Mouse (Mus musculus): ENCODE measurements around the gene Tent4a. TPM values are rescaled to one million over a fixed set of nuclear protein-coding genes. Genes with fewer than 3 reads are reported as not detected.

The Tent4a gene
- total and polyA plus RNA-seq, 3 experiments, result 8.1 to 12.7 (median 11.0) TPM

GRCm38 (mm10) chr13:69487108-69487507 is 47.3 kb downstream of the Tent4a start:
- DNase-seq, result no peak
- Histone ChIP-seq H3K4me3 (no peak overlapping the region), H3K27ac (no peak overlapping the region), H3K36me3 (ENCODE audit: control insufficient read depth, insufficient read depth, low read length) (no peaks in the 10 kb centered on the region), H3K9ac (ENCODE audit: low read depth, low read length) (no peak overlapping the region), H3K27me3 (ENCODE audit: control insufficient read depth, insufficient read depth, low read length) (no peaks in the 10 kb centered on the region; the same call in none of the 2 replicates), H3K4me1 (ENCODE audit: control insufficient read depth, insufficient read depth, low read length) (peaks cover 1% of the 10 kb centered on the region; the same call in 1 of the 2 replicates), H3K79me2 (replicated peaks; ENCODE audit: control insufficient read depth, insufficient read depth, low read length) (no peaks in the 10 kb centered on the region)
- WGBS, result 83% methylated on average over 7 of the region's 7 CpGs
- intact Hi-C loops (cut with DNase I), result loop anchor here (5.0 to 10.0 kb wide), 2 partner anchors 105 to 902 kb away; partner anchors contain the start of genes Fastkd3 and Mtrr
- TF ChIP-seq POLR2A (IDR thresholded peaks at IDR 0.05; ENCODE audit: insufficient read depth, low read depth, low read length) (no peak), CTCF (IDR thresholded peaks at IDR 0.05) (no peak), EP300 (IDR thresholded peaks at IDR 0.05; ENCODE audit: insufficient read depth, low read depth, low read length) (no peak)

- Histone ChIP-seq H3K36me3 (ENCODE audit: control insufficient read depth, insufficient read depth, low read length) (no peaks in the 10 kb centered on the region), H3K27me3 (ENCODE audit: control insufficient read depth, insufficient read depth, low read length) (no peaks in the 10 kb centered on the region; the same call in none of the 2 replicates), H3K79me2 (replicated peaks; ENCODE audit: control insufficient read depth, insufficient read depth, low read length) (no peaks in the 10 kb centered on the region), H3K4me3 (no peak overlapping the region), H3K9ac (ENCODE audit: low read depth, low read length) (no peak overlapping the region), H3K27ac (no peak overlapping the region), H3K4me1 (ENCODE audit: control insufficient read depth, insufficient read depth, low read length) (peaks cover 5% of the 10 kb centered on the region)
- no peak for DNase-seq
- WGBS, result 43% methylated on average over 7 of the region's 7 CpGs
- TF ChIP-seq EP300 (IDR thresholded peaks at IDR 0.05; ENCODE audit: insufficient read depth, low read depth, low read length), result no peak
- TF ChIP-seq CTCF (IDR thresholded peaks at IDR 0.05), result no peak
- TF ChIP-seq POLR2A (IDR thresholded peaks at IDR 0.05; ENCODE audit: insufficient read depth, low read depth, low read length), result no peak
- intact Hi-C loops (cut with DNase I), result loop anchor here (5.0 to 10.0 kb wide), 2 partner anchors 104 to 901 kb away; partner anchors contain the start of genes Fastkd3 and Mtrr
These were observed 48.6 kb downstream of the Tent4a start for GRCm38 (mm10) chr13:69485833-69486232.

DNA sequence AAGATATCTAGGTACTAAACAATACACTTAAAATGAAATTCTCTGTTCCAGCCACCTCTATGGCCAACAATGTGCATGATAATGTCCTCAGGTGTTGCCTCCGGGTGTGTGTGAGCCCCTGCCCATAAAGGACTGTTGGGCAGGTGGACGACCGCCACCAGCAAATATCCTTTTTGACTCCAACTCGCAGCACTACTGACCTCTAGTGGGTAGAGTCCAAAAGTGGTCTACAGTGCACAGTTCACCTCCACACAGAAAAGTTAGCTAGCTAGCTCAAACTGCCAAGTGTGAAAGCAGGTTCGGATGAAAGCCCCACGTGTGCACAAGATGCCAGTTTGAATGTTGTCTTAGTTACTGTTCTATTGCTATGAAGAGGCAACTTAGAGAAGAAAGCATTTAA is 49.1 kb downstream of the Tent4a start:
- no peak for DNase-seq
- no peak overlapping the region for H3K4me3 ChIP-seq

GRCm38 (mm10) chr13:69482751-69483150 is 51.7 kb downstream of the Tent4a start:
- intact Hi-C loops (cut with DNase I), result loop anchor here (10.0 kb wide), 1 partner anchor 898 kb away; the partner anchor contains the start of genes Fastkd3 and Mtrr
- TF ChIP-seq CTCF (IDR thresholded peaks at IDR 0.05), result no peak
- TF ChIP-seq EP300 (IDR thresholded peaks at IDR 0.05; ENCODE audit: insufficient read depth, low read depth, low read length), result peak; percentile 47; the same call in 1 of the 2 replicates
- TF ChIP-seq POLR2A (IDR thresholded peaks at IDR 0.05; ENCODE audit: insufficient read depth, low read depth, low read length), result no peak
- Histone ChIP-seq H3K36me3 (ENCODE audit: control insufficient read depth, insufficient read depth, low read length) (no peaks in the 10 kb centered on the region), H3K79me2 (replicated peaks; ENCODE audit: control insufficient read depth, insufficient read depth, low read length) (no peaks in the 10 kb centered on the region), H3K9ac (ENCODE audit: low read depth, low read length) (no peak overlapping the region), H3K27me3 (ENCODE audit: control insufficient read depth, insufficient read depth, low read length) (no peaks in the 10 kb centered on the region; the same call in 1 of the 2 replicates), H3K27ac (peak overlapping the region; percentile 79), H3K4me1 (ENCODE audit: control insufficient read depth, insufficient read depth, low read length) (peaks cover 5% of the 10 kb centered on the region), H3K4me3 (peak overlapping the region; percentile 50)
- peak; percentile 44 to 62 for DNase-seq
- 30% methylated on average over 8 of the region's 8 CpGs for WGBS

More for the DNA sequence above, 49.1 kb downstream of the Tent4a start:
- 0 out of 2 replicates have a peak, but pooled peaks have one; percentile 6 for TF ChIP-seq EP300 (IDR thresholded peaks at IDR 0.05; ENCODE audit: insufficient read depth, low read depth, low read length)
- no peak for TF ChIP-seq POLR2A (IDR thresholded peaks at IDR 0.05; ENCODE audit: insufficient read depth, low read depth, low read length)
- TF ChIP-seq CTCF (IDR thresholded peaks at IDR 0.05), result peak; percentile 83
- no peaks in the 10 kb centered on the region; the same call in none of the 2 replicates for H3K27me3 ChIP-seq (ENCODE audit: control insufficient read depth, insufficient read depth, low read length)
- intact Hi-C loops (cut with DNase I), result loop anchor here (5.0 to 10.0 kb wide), 2 partner anchors 103 to 901 kb away; partner anchors contain the start of genes Fastkd3 and Mtrr
- H3K36me3 ChIP-seq (ENCODE audit: control insufficient read depth, insufficient read depth, low read length), result no peaks in the 10 kb centered on the region
- H3K9ac ChIP-seq (ENCODE audit: low read depth, low read length), result no peak overlapping the region
- peaks cover 5% of the 10 kb centered on the region for H3K4me1 ChIP-seq (ENCODE audit: control insufficient read depth, insufficient read depth, low read length)
- H3K79me2 ChIP-seq (replicated peaks; ENCODE audit: control insufficient read depth, insufficient read depth, low read length), result no peaks in the 10 kb centered on the region
- H3K27ac ChIP-seq, result no peak overlapping the region
- 13% methylated on average over 6 of the region's 6 CpGs for WGBS

- H3K4me1 ChIP-seq (ENCODE audit: control insufficient read depth, insufficient read depth, low read length), result peaks cover 3% of the 10 kb centered on the region
- peak overlapping the region; percentile 79 for H3K27ac ChIP-seq
- peak overlapping the region; percentile 59 for H3K9ac ChIP-seq (ENCODE audit: low read depth, low read length)
- no peaks in the 10 kb centered on the region for H3K79me2 ChIP-seq (replicated peaks; ENCODE audit: control insufficient read depth, insufficient read depth, low read length)
- H3K4me3 ChIP-seq, result peak overlapping the region; percentile 50
- H3K36me3 ChIP-seq (ENCODE audit: control insufficient read depth, insufficient read depth, low read length), result no peaks in the 10 kb centered on the region
- H3K27me3 ChIP-seq (ENCODE audit: control insufficient read depth, insufficient read depth, low read length), result no peaks in the 10 kb centered on the region
- 4% methylated on average over 30 of the region's 30 CpGs for WGBS
- intact Hi-C loops (cut with DNase I), result loop anchor here (10.0 kb wide), 1 partner anchor 897 kb away; the partner anchor contains the start of genes Fastkd3 and Mtrr
- DNase-seq, result peak; percentile 73 to 75
- no peak for TF ChIP-seq POLR2A (IDR thresholded peaks at IDR 0.05; ENCODE audit: insufficient read depth, low read depth, low read length)
- no peak for TF ChIP-seq CTCF (IDR thresholded peaks at IDR 0.05)
- TF ChIP-seq EP300 (IDR thresholded peaks at IDR 0.05; ENCODE audit: insufficient read depth, low read depth, low read length), result no peak
These were observed 52.5 kb downstream of the Tent4a start for GRCm38 (mm10) chr13:69481634-69482505.

Measured in heart, adult 2 months (tissue).